Mouse (Mus musculus): ENCODE measurements around the gene Slc51a.

- TF ChIP-seq POLR2A (IDR thresholded peaks at IDR 0.05; ENCODE audit: insufficient read depth, low read depth, low read length) (no peak), CTCF (IDR thresholded peaks at IDR 0.05; ENCODE audit: insufficient read depth, low read depth, low read length) (no peak)
These were observed 60.2 kb downstream of the Slc51a start for GRCm38 (mm10) chr16:32427506-32427905.

Data from olfactory bulb, adult 2 months (tissue).